Mouse (Mus musculus): ENCODE measurements around the gene Klhl8. TPM values are rescaled to one million over a fixed set of nuclear protein-coding genes. Genes with fewer than 3 reads are reported as not detected.

Gene Klhl8
- total RNA-seq, 1 experiment from 2014 or later, result 9.6 TPM

DNA sequence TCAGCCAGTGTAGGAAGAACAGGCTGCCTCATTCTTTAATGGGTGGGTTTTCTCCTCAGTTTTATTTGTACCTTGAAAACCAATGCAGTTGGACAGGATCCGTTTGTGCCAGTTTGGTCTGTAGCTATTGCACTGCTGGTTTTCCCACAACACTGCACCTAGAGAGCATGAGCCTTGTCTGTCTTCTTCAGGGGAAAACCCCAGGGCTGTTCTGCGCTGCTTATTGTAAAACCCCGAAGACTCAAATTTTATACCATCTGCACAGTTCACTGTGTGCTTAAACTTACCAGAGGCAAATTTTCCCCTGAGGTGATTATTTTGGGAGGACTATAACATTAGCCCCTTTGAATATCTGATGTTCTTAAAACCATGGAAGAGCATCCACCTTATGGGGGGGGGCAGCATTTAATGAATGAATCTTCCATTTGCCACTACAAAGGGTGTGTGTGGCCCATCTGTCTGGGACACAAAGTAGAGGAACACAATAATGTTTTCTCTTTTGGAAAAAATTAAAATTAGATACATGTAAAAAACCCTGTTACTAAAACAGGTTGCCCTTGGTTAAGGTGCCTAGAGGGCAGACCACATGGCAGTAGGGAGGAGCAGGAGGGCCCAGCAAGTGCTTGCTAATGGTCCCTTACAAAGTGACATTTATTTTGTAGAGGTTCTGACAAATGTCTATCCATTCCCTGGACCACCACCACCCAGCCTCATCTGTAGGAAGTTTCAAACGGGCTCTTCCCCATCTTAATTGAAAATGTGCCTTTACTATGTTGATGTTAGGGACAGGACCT is 58.1 kb downstream of the Klhl8 start:
- ATAC-seq (replicated peaks; ENCODE audit: low read depth, poor library complexity, severe bottlenecking), result no peak

DNA sequence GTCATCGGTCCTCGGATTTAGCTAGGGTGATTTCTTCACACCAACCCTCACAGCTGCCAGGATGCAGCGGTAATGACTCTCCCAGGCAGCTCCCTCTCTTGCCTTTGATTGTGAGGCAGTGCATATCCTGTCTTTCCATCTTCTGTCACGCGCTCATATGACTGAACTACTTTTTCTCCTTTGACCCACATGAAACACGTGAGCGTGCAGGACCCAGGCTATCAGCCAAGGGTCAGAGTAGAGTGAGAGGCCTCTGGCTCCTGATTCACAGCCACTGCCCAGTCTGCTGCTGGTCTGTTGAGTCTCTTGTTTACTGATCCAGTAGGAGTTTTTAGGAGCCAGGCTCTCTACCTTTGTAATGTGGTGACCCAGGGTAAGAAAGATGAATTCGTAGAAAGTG is 62.5 kb downstream of the Klhl8 start:
- ATAC-seq (replicated peaks; ENCODE audit: low read depth, poor library complexity, severe bottlenecking), result no peak

DNA sequence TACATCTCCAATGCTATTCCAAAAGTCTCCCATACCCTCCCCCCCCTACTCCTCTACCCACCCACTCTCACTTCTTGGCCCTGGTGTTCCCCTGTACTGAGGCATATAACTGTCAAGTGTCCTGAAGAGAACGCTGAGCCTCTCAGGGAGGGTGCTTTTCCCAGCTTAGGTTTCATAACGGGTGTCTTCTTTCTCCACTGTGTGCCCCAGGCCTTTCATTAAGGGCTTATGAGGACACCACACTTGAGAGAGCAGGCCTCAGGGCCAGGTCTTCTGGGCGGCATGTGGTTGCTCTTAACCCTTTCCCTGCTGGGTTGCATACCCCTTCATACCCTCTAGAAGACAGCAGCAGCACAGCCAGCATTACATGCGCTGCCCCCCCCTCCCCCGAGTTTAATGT is 64.5 kb downstream of the Klhl8 start:
- ATAC-seq (replicated peaks; ENCODE audit: low read depth, poor library complexity, severe bottlenecking), result no peak

DNA sequence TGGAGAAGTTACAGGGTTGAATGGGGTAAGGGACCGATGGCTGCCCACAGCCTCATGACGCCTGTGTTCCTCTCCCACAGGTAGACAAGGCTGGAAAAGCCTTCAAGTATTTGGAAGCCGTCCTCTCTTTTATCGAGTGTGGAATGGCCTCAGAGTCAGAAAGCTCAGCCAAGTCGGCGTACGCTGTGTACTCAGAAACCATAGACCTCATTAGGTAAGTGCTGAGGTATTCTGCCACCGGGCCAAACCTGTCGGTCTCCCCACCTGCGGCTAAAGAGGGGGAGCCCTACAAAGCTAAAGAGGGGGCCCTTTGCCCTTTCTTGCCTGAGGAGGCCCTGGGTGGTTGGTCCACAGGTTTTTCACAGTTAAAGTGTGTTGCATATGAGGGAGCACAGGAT is 64.9 kb downstream of the Klhl8 start:
- no peak for ATAC-seq (replicated peaks; ENCODE audit: low read depth, poor library complexity, severe bottlenecking)

DNA sequence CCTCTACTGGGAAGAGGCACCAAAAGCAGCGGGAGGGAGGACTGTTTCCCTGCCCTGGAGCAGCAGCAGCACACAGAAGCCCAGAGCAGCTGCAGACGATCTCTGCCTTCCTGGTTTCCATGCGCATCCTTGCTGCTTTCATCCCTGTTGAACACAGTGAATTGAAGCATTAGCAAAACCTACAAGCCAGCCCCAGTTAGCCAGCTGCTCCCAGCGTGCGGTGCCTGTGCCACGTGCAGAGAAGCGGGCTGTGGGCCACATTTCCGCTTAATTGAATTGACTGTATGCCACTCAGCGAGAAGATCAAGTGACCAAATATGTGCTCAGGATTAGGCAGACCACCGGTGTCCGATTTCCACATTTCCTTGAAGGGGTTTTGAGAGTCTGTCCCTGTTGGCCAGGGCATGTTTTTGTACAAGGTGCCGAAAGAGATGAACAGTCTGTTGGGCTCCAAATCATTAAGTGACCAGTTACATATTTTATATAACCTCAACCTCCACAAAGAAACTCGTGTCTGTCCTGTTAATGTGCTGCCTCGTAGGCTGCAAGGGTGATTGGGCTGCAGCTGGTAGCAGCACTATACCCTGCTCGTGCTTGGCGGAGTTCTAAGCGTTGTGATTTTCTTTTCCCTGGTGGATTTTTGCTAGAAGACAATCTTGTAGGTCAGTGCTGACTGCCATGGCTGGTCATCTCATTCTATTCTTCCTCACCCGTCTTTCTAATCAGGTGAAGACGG is 65.5 kb downstream of the Klhl8 start:
- ATAC-seq (replicated peaks; ENCODE audit: low read depth, poor library complexity, severe bottlenecking), result no peak

DNA sequence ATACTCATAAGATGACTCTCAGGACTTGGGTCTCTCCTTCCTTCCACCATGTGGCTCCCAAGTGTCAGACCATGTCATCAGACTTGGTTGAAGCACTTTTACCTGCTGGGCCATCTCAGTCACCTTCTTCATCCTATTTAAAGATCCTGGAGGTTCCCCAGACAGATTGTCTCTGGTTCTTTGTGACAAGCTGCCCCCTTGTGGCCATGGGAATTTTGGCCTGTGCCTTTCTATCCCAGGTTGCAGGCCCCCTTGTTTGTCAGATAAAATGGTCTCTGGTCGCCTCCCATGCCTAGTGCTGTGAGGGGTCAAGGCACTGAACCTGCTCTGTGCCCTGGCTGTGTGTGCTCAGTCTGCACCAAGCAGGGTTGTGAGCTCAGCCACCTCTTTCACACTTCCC is 67.1 kb downstream of the Klhl8 start:
- ATAC-seq (replicated peaks; ENCODE audit: low read depth, poor library complexity, severe bottlenecking), result peak; percentile 57

DNA sequence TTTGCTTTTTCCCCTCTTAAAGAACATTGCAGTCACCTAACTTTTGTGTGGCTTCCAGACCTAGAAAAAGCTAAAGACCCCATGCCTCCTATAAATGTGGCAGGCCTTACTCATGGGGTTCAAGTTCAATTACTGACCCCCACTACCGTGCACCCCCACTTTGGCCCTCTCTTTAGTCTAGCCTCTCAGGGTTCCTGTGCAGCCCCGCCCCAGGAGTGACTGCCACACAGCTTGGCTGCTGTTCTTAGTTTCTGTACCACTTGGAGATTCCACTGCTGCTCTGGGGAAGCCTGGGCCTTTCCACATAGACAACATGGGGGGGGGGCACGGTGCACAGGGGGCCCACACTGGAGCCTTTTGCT is 71.8 kb downstream of the Klhl8 start:
- ATAC-seq (replicated peaks; ENCODE audit: low read depth, poor library complexity, severe bottlenecking), result no peak

DNA sequence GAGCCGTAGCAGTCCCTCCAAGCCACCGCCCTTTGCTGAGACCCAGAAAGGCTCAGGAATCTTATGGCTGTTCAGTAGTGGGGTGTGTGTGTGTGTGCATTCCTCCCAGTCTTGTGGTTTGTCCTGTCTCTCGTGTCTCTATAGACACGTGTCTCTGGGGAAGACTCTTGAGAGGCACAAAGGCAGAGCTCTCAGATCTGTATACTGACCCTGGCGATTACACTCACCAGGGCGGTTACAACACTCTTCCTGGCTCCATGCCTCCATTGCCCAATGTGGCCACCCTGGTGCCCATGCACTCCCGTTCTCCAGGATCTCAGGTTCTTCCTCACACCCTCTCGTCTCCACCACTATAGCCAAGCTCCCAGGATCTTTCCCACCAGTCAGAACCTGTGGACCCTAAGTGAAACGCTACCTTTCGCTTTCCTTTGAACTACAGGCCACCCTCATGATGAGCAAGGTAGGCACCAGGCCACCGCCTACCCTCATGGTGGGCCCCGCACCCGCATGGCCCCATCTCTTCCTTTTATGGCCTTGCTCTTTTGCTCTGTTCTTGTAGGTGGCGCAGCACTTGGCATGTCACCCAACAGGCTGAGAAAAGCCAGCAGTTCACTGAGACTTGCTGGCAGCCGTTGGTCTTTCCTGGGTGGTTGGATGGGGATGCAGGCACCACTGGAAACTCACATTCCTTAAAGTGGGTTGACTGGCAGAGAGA is 72.4 kb downstream of the Klhl8 start:
- no peak for ATAC-seq (replicated peaks; ENCODE audit: low read depth, poor library complexity, severe bottlenecking)

DNA sequence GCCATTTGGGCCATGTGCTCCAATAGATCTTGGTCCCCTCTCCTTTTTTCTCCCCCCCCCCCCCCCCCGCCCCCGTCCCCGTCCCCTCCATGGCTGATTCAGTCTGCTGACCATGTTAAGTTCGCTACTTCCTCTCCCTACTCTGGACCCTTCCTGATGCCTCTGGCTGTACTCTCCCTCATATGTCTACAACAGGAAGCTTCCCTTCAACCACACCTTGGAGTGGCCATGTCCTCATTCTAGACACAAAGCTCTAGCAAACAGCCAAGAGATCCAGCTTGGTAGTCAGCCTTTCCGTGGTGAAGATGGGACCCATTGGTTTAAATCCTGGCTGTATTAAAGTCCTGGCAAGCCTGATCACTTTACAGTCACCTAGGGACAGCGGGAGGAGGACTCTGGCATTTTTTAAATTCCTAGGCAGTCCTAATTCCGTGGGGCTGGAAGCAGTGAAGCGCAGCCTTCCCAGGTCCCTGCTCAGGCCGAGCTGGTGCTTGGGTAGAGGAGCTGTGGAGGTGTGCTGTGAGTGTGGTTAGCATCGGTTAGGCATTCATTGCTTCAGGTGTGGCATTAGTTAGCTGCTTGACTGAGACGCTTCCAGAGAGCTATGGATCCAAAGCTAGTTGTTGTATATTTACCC is 74.8 kb downstream of the Klhl8 start:
- no peak for ATAC-seq (replicated peaks; ENCODE audit: low read depth, poor library complexity, severe bottlenecking)

DNA sequence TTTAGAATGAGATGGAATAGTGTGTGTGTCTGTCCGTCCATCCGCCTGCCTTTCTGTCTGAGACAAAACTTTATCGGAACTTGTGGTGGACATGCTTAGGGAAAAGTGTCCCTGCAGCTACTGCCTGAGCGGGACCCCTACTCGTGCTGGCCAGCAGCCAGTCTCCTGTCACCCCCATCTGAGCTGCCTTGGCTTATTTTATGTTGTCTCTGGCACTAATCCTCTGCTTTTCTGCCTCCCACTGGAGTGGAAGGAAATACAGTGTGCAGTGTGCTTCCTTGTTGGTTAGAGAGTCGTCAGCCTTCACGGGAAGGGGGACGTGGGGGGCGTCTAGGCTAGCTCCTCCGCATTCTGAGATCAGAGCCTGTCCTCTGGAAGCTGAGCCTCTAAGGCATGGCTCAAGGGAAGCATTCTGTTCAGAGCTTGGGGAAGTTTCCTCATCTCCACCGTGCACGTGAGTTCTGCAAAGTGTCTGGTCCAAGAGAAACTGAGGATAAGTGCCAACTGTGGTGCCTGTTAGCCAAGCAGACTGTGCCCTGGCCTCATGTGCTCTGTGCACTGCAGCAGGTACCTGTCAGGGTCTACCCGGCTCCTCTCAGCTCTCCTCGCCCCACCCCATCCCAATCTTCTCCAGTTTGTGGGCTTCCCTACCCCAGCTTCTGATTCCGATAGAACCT is 75.5 kb downstream of the Klhl8 start:
- ATAC-seq (replicated peaks; ENCODE audit: low read depth, poor library complexity, severe bottlenecking), result no peak

DNA sequence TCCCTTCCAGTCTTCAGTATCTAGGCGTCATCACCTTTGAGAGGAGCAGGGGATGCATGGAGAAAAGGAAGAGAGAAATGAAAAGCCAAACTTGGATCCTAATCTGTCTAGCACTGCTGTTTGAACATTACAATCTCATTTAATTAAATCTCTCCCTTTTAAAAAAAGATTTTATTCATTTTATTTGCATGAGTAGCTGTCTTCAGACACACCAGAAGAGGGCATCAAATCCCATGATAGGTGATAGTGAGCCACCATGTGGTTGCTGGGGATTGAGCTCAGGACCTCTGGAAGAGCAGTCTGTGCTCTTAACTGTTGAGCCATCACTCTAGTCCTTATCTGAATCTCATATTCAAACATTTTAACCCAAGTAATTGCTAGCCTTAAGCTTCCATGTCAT is 80.2 kb downstream of the Klhl8 start:
- ATAC-seq (replicated peaks; ENCODE audit: low read depth, poor library complexity, severe bottlenecking), result no peak

DNA sequence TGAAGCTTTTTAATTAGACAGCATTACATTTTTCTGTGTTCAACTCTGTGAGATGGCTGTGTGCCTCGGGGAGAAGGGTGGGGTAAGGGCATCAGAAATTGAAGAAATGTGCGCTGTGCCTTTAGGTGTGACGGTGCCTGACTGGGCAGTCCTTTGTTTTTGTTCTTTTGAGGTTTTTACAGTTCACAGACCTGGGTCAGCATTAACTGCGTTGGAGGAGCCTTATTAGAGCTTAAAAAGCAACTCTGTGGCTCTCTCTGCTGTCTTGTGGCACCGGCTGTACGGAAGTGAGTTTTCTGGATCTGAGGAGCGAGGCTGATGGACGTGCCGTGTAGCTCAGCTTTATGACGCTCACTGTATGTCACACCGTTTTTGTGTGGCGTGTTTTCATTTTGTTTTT is 81.9 kb downstream of the Klhl8 start:
- no peak for ATAC-seq (replicated peaks; ENCODE audit: low read depth, poor library complexity, severe bottlenecking)

DNA sequence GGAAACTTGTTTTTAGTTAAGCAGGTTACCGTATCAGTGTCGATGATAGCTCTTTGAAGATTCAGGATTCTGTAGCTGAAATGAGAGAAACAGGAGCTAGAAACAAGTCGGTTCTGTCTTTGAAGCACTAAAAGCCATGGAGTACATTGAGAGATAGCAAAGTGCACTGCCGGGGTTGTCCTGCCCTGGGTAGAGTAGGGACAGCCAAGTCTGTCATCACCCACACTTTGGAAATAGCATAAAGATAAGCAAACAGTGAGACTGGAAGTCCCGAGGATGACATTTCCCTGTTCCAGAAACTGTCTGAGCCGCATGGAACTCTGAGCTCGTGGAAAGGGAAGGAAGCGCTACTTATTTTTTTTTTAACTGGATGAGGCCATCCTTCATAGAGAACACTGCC is 82.3 kb downstream of the Klhl8 start:
- no peak for ATAC-seq (replicated peaks; ENCODE audit: low read depth, poor library complexity, severe bottlenecking)

DNA sequence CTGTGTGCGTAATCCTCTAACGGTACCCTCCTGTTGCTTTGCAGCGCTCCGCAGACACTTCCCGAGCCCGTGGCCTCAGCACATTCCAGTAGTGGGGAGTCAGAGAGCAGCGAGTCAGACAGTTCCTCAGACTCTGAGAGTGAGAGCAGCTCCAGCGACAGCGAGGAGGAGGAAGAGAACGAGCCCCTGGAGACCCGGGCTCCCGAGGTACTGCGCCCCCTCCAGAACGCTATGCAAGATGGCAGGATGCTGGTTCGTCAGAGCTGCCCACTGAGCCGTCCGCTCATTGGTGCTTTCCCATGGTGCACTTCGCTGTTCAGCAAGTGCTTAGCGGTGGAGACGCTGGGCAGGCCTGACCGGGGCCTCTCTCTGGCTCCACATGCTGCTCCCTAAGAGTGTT is 82.8 kb downstream of the Klhl8 start:
- no peak for ATAC-seq (replicated peaks; ENCODE audit: low read depth, poor library complexity, severe bottlenecking)

DNA sequence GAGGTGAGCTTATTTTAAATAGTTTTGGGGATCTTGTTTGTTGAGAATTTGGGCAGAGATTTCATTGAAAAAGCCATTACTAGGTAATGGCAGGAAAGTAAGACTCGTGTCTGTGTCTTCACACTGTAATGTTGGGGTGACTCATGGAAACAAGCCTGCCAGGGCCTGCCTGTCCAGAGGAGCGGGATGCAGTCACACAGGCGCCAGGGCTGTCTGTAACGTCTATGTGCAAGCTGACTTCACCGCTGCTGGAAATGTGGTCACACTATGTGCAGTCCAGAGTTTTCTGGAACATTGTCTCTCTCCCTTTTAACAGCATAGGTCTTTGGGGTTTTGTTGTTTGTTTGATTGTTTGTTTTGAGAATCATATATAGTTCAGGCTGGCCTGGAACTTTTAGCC is 88.1 kb downstream of the Klhl8 start:
- no peak for ATAC-seq (replicated peaks; ENCODE audit: low read depth, poor library complexity, severe bottlenecking)

DNA sequence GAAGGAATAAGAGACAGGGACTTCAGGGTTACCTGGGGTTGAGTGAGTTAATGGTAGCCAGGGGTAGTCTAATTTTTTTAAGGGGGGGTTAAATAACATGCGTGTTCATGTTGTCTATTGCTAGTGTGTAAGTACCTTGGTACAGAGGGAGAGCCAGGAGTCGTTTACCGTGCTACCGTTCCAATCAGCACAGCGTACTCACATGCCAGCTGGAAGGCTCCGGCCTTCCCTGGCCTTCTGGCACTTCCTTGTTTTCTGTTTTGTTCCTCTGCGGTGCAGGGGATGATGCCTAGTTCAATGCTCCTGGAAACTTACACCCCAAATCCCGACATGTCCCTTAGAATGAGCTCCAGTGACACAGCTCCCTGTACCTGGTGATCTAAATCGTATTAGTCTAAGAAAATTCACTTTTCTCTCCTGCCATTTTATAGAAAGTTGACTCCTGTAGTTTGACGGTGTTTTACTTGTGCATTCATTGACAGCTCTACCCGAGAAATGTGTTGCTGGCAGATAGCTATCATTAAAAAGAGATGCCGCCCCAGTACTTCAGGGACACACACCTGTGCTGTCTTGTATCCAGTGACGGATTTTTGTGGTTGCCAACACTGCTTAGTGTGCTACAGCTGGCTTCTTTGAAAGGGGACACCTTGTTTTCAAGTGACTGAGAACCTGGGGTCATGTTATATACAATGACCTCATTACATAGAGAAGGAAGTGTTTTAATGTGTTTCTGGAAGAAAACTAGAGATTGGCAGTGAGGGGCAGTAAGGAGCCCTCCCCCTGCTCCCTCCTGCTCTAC is 89.4 kb downstream of the Klhl8 start:
- no peak for ATAC-seq (replicated peaks; ENCODE audit: low read depth, poor library complexity, severe bottlenecking)

DNA sequence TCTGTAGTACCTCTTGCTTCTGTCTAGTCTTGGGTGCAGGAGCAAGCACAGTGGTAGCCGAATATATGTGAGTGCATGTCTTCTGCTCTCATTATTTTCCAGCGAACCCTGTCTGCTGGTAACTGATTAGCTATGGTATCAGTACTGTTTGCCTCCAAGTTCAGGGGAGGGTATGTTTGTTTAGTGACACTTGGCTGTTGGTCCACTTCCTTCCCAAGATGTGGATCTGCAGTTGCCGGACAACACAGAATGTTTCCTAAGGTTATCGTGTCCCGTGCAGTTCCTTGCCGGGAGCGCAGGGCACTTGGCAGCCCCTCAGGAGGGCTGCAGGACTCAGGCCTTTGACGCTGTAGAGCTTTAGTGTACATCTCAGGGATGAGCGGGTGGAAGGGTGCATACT is 90.0 kb downstream of the Klhl8 start:
- no peak for ATAC-seq (replicated peaks; ENCODE audit: low read depth, poor library complexity, severe bottlenecking)

DNA sequence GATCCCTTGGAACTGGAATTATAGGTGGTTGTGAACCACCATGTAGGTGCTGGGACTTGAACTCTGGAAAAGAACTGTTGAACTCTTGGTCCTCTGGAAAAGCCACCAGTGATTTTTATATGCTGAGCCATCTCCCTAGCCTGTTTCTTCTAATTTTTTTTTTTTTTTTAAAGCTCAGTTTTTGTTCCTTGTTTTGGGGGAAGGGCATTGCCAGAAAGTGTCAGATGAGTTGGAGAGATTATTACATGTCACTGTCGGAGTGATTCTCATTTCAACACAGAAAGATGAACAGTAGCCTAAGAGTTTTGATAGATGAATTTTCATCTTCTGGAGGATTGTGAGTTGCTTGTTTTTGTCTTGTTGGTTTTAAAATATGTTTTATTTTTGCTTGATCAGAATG is 91.4 kb downstream of the Klhl8 start:
- ATAC-seq (replicated peaks; ENCODE audit: low read depth, poor library complexity, severe bottlenecking), result no peak

DNA sequence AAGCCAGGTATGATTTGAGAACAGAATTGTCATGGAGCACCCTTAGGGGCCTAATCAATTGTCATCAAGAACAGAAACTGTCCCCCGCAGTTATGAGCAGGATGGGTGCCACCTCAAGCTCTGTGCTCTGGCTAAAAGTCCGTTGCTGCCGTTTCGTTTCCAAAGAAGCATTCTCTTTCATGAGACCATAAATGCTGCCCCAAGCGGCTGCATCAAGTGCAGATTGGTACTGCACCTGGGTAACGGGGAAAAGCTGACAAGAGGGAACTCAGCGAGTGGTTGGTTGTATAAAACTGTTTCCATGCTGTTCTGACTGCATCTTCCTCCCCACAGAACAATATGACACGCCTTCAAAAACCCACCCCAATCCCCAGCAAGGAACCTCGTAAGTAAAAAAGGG is 92.5 kb downstream of the Klhl8 start:
- no peak for ATAC-seq (replicated peaks; ENCODE audit: low read depth, poor library complexity, severe bottlenecking)
